Mouse (Mus musculus): Measurements from ENCODE around the gene Apbb1.

Gene Apbb1

GRCm38 (mm10) chr7:105581094-105581703 lies at the start of gene Apbb1:
TSS of gene Apbb1 (minus strand) at chr7:105581653.
- DNase-seq (ENCODE audit: low spot score) = peak; percentile 72

- DNase-seq (ENCODE audit: low spot score) = no peak
Measured at GRCm38 (mm10) chr7:105628633-105629032, 47.2 kb upstream of the Apbb1 start.

DNA sequence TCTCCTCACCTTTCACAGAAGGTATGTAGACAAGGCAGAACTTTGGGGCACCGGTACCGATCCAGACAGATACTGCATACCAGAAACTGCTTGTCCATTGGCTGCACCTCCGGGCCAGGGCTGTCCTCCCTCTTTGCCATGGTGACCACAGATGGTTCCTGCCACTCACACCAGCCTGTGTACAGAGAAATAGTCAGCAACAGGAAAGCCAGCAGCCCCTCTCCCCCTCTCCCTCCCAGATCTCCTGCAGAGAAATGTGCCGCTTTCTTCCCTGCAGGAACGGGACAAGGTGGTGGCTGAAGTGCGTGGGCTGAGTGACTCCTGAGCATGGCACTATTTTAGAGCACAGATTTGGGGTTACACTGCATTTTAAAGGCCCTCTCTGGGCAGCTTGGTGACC lies 43.9 kb upstream of the Apbb1 start:
- DNase-seq (ENCODE audit: low spot score) = no peak

- no peak for DNase-seq (ENCODE audit: low spot score)
Measured at GRCm38 (mm10) chr7:105621646-105622292, 40.3 kb upstream of the Apbb1 start.

- no peak for DNase-seq (ENCODE audit: low spot score)
Measured at GRCm38 (mm10) chr7:105621053-105621452, 39.6 kb upstream of the Apbb1 start.

GRCm38 (mm10) chr7:105619701-105620100 lies 38.2 kb upstream of the Apbb1 start:
- DNase-seq (ENCODE audit: low spot score) = no peak

- DNase-seq (ENCODE audit: low spot score) = no peak
Measured at GRCm38 (mm10) chr7:105617810-105618209, 36.4 kb upstream of the Apbb1 start.

- DNase-seq (ENCODE audit: low spot score) = no peak
Measured at GRCm38 (mm10) chr7:105616561-105616960, 35.1 kb upstream of the Apbb1 start.

GRCm38 (mm10) chr7:105615720-105616119 lies 34.3 kb upstream of the Apbb1 start:
- no peak for DNase-seq (ENCODE audit: low spot score)

DNA sequence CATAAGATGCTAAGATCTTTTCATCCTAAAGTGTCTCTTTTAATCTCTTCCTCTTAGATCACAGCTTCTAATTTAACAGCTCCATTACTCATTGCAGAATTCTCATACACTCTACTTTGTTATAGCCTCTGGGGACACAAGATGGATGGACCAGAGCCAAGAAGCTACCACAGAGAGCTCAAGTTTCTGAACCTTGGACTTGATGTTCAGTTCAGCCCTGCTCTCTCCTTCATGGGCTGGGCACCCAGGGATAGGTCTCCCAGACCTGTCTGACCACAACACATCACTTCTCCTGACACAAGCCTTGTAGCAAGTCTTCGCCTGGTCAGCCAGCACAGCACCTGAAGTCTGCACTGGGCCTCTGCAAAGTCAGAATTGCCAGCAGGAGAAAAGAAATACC lies 32.9 kb upstream of the Apbb1 start:
- DNase-seq (ENCODE audit: low spot score) = no peak

DNA sequence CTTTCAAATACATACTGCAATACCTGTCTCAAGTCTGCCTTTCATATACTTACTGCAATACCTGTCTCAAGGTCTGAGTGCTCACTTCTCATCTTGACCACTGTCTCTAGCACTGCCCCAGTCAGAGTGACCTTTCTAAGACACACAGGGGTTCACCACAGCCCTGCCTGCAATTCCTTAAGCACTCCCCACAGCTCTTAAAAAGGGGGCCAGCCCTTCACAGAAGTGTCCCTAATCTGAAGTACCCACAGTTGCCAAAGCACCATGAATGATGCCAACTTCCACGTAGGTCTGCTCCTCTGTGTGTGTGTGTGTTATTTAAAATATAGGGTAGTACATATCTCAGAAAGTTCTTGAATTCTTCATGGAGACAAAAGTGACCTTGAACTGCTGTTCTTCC lies 30.3 kb upstream of the Apbb1 start:
- no peak for DNase-seq (ENCODE audit: low spot score)

GRCm38 (mm10) chr7:105608467-105608866 lies 27.0 kb upstream of the Apbb1 start:
- no peak for DNase-seq (ENCODE audit: low spot score)

- DNase-seq (ENCODE audit: low spot score) = peak; percentile 28
Measured at GRCm38 (mm10) chr7:105602860-105603623, 21.6 kb upstream of the Apbb1 start.

GRCm38 (mm10) chr7:105590097-105590496 lies 8.6 kb upstream of the Apbb1 start:
- DNase-seq (ENCODE audit: low spot score) = no peak

DNA sequence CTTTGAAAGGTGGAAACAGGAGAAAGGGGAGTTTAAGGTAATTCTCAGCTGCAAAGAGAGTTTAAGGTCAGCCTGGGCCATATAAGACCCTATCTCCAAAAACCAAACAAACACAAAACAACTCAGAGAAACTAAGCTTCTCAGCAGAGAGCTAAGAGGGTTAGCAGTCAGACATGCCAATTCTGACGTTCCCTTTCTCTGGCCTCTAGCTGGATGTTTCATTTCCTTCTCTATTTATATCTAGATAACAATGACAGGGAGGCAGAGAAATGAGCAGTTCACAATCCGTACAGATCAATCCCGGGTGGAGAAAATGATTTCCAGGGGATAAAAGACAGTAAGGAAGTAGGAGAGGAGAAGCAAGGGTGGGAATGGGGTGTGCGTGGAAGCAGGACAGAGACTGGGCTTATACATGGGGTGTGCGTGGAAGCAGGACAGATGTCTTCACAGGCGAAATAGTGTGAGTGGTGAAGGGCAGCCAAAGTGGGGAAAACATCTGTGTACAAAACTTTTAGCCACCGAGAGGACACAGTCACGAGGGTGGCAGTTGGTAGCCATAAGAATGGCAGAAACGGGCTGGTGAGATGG lies 7.0 kb upstream of the Apbb1 start:
- DNase-seq (ENCODE audit: low spot score) = no peak

- no peak for DNase-seq (ENCODE audit: low spot score)
Measured at GRCm38 (mm10) chr7:105581959-105582358, 506 bp upstream of the Apbb1 start.

- peak; percentile 20 for DNase-seq (ENCODE audit: low spot score)
Measured at GRCm38 (mm10) chr7:105580627-105581089, 795 bp downstream of the Apbb1 start.

GRCm38 (mm10) chr7:105578481-105578880 lies 3.0 kb downstream of the Apbb1 start:
- DNase-seq (ENCODE audit: low spot score) = no peak

GRCm38 (mm10) chr7:105577377-105577871 lies 4.0 kb downstream of the Apbb1 start:
- no peak for DNase-seq (ENCODE audit: low spot score)

DNA sequence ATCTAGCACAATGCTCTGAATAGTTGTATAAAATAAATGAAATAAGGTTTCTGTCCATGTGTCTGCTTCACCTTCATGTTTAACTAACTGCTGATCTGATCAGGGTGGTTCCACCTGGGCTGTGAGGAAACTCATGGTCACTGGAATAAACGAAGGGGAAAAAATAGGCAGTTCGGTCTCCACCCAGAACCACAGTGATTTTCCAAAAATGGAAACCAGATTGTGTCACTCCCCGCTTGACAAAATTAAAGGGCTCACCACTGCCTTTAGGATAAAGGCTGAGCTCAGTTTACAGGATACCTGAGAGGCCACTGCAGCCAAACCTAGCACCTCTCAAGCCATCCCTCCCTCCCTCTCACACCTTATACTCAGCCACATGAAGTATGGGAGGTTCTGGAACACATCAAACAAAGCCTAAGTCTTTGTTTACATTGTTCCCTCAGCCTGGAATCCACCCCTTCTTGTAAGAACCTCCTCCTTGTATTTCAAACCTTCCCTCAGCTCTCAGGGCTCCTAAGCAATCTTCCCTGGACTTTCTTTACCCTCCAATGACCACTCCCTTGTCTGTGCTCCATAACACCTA lies 5.2 kb downstream of the Apbb1 start:
- no peak for DNase-seq (ENCODE audit: low spot score)

- DNase-seq (ENCODE audit: low spot score) = no peak
Measured at GRCm38 (mm10) chr7:105574537-105574936, 6.9 kb downstream of the Apbb1 start.

DNA sequence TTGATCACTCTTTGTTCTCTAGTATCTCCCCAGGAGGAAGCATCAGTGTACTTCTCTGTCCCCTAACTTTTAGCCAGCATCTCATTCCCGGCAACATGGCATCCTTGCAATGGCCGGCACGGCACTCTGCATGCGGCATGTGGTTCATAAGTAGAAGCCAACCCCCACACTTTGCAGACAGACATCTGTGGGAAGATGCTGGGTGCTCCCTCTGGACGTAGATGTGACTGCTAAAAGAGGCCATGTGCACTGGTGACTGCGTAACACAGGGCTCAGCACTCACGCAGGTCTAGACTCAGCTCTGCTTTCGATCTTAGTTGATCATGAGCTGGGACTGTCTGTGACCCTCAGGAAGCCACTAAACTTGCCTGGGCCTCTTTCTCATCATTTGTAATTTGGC lies 8.5 kb downstream of the Apbb1 start:
- no peak for DNase-seq (ENCODE audit: low spot score)

Data from testis, postnatal 14 days (tissue).